Mouse (Mus musculus): ENCODE results near the gene Arhgap15.

DNA sequence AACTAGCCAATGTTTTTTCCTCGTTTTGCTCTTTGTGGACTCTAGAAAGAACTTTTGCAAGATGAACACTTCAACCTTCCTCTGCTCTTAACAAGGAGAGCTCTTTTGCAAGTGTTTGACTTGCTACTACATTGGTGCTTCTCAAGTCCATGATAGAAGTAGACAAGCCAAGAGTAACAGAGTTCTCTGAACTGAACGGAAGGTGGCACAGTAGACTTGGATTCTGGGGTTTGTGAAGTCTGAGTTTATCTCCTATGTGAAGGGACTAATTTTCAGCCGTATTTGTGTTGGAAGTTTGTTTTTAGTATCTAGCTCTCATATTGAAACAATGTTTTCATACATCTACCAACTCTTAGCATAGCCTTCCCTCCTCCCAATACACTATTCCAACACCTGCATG, 17.6 kb downstream of the Arhgap15 start:
- TF ChIP-seq CTCF (IDR thresholded peaks at IDR 0.05; ENCODE audit: low read depth, low read length) (no peak), POLR2A (IDR thresholded peaks at IDR 0.05; ENCODE audit: borderline replicate concordance, low read depth, low read length) (no peak)

Measured in bone marrow macrophage, adult 2 months (primary cell).